In the genomic region with DNA sequence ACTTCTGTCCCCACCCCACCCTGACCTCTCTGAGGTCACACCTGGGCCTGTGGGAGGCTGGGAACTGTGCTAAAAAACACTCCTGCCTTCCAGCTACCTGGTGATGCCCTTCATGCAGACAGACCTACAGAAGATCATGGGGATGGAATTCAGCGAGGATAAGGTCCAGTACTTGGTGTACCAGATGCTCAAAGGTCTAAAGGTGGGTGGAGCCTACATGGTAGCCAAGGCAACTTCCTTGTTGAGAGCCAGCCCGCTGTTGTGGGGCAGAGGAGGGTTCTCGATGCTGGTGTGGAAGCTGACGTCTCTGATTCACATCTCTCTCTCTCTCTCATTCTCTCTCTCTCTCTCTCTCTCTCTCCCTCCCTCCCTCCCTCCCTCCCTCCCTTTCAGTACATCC, we compare ENCODE assay signal across 23 mouse cellular contexts.
"Had no signal": no experiment of that assay in that cellular context is flagged by ENCODE, and none has a peak within 500 bp of the region (broad histone marks: within the 10 kb centered on the region; RNA-seq: fewer than 3 reads in every experiment).

No protein-coding gene starts in this region.

- DNase-seq: forebrain, postnatal 0 days; gastrocnemius, postnatal 14 days; gastrocnemius, postnatal 36 days; heart, adult 11 months; heart, adult 2 months; heart, postnatal 14 days; heart, postnatal 36 days; kidney, adult 11 months; kidney, postnatal 25 days; layer of hippocampus, adult 9-11 months; layer of hippocampus, postnatal 36 days; left cerebral cortex, postnatal 4 days; liver, embryonic 13.5 days had no signal

- H3K27ac ChIP-seq: heart, adult 2 months; heart, embryonic 13.5 days; heart, embryonic 15.5 days; hindbrain, embryonic 13.5 days; hindbrain, embryonic 15.5 days; hindbrain, postnatal 0 days; limb, embryonic 13.5 days; limb, embryonic 15.5 days; liver, embryonic 13.5 days had no signal

- H3K36me3 ChIP-seq: heart, embryonic 13.5 days; heart, embryonic 15.5 days; hindbrain, embryonic 13.5 days; hindbrain, embryonic 15.5 days; limb, embryonic 13.5 days; limb, embryonic 15.5 days; liver, embryonic 13.5 days had no signal

- H3K4me3 ChIP-seq: heart, adult 2 months; heart, embryonic 13.5 days; heart, embryonic 15.5 days; hindbrain, embryonic 13.5 days; hindbrain, embryonic 15.5 days; limb, embryonic 13.5 days; limb, embryonic 15.5 days; liver, embryonic 13.5 days had no signal

- H3K9me3 ChIP-seq: heart, embryonic 13.5 days; heart, embryonic 15.5 days; hindbrain, embryonic 13.5 days; hindbrain, embryonic 15.5 days; limb, embryonic 13.5 days; limb, embryonic 15.5 days; liver, embryonic 13.5 days had no signal

- ATAC-seq: forebrain, postnatal 0 days; hindbrain, postnatal 0 days; intestine, embryonic 16.5 days had no signal

- H3K9ac ChIP-seq: forebrain, postnatal 0 days; heart, embryonic 13.5 days; heart, embryonic 15.5 days; hindbrain, embryonic 13.5 days; hindbrain, embryonic 15.5 days; limb, embryonic 13.5 days; limb, embryonic 15.5 days; liver, embryonic 13.5 days had no signal

- H3K4me2 ChIP-seq: heart, embryonic 11.5 days; heart, embryonic 13.5 days; heart, embryonic 15.5 days; hindbrain, embryonic 13.5 days; hindbrain, embryonic 15.5 days; limb, embryonic 13.5 days; limb, embryonic 15.5 days; liver, embryonic 11.5 days; liver, embryonic 13.5 days had no signal
